Mouse (Mus musculus): ENCODE results near the gene C2cd4a.

C2cd4a gene

GRCm38 (mm10) chr9:67834535-67834934 lies 2.4 kb upstream of the C2cd4a start:
- no peak for DNase-seq (ENCODE audit: low read depth, low spot score)

GRCm38 (mm10) chr9:67831359-67832045 lies 628 bp downstream of the C2cd4a start:
- no peak for DNase-seq (ENCODE audit: low read depth, low spot score)

- no peak for DNase-seq (ENCODE audit: low read depth, low spot score)
These were observed 1.4 kb downstream of the C2cd4a start for GRCm38 (mm10) chr9:67830411-67831358.

- no peak for DNase-seq (ENCODE audit: low read depth, low spot score)
These were observed 3.9 kb downstream of the C2cd4a start for GRCm38 (mm10) chr9:67828182-67828581.

GRCm38 (mm10) chr9:67825527-67825926 lies 6.6 kb downstream of the C2cd4a start:
- DNase-seq (ENCODE audit: low read depth, low spot score): no peak

- no peak for DNase-seq (ENCODE audit: low read depth, low spot score)
These were observed 9.0 kb downstream of the C2cd4a start for GRCm38 (mm10) chr9:67823131-67823530.

GRCm38 (mm10) chr9:67818668-67818950 lies 13.5 kb downstream of the C2cd4a start:
- DNase-seq (ENCODE audit: low read depth, low spot score): no peak

- DNase-seq (ENCODE audit: low read depth, low spot score): no peak
These were observed 14.0 kb downstream of the C2cd4a start for GRCm38 (mm10) chr9:67817898-67818667.

GRCm38 (mm10) chr9:67816172-67816928 lies 15.8 kb downstream of the C2cd4a start:
- DNase-seq (ENCODE audit: low read depth, low spot score): no peak

GRCm38 (mm10) chr9:67813665-67814337 lies 18.3 kb downstream of the C2cd4a start:
- no peak for DNase-seq (ENCODE audit: low read depth, low spot score)

GRCm38 (mm10) chr9:67813171-67813570 lies 19.0 kb downstream of the C2cd4a start:
- DNase-seq (ENCODE audit: low read depth, low spot score): no peak

GRCm38 (mm10) chr9:67811116-67811515 lies 21.0 kb downstream of the C2cd4a start:
- DNase-seq (ENCODE audit: low read depth, low spot score): no peak

- DNase-seq (ENCODE audit: low read depth, low spot score): no peak
These were observed 21.6 kb downstream of the C2cd4a start for GRCm38 (mm10) chr9:67810527-67810926.

- no peak for DNase-seq (ENCODE audit: low read depth, low spot score)
These were observed 25.1 kb downstream of the C2cd4a start for GRCm38 (mm10) chr9:67807000-67807399.

- no peak for DNase-seq (ENCODE audit: low read depth, low spot score)
These were observed 29.9 kb downstream of the C2cd4a start for GRCm38 (mm10) chr9:67802241-67802640.

- DNase-seq (ENCODE audit: low read depth, low spot score): no peak
These were observed 32.9 kb downstream of the C2cd4a start for GRCm38 (mm10) chr9:67799078-67799819.

GRCm38 (mm10) chr9:67795205-67795675 lies 36.9 kb downstream of the C2cd4a start:
- DNase-seq (ENCODE audit: low read depth, low spot score): no peak

- DNase-seq (ENCODE audit: low read depth, low spot score): no peak
These were observed 37.5 kb downstream of the C2cd4a start for GRCm38 (mm10) chr9:67794668-67795067.

GRCm38 (mm10) chr9:67794216-67794615 lies 37.9 kb downstream of the C2cd4a start:
- DNase-seq (ENCODE audit: low read depth, low spot score): no peak

- no peak for DNase-seq (ENCODE audit: low read depth, low spot score)
These were observed 38.6 kb downstream of the C2cd4a start for GRCm38 (mm10) chr9:67793501-67793900.

All from embryo, embryonic 11.5 days (tissue).